Mouse (Mus musculus): ENCODE data around the gene Asna1.

GRCm38 (mm10) chr8:85071514-85072281 is 46.6 kb upstream of the Asna1 start, which contains the start of gene Dhps:
- no peak for TF ChIP-seq CTCF (conservative IDR thresholded peaks at IDR 0.05; ENCODE audit: low read length)
- no peak for TF ChIP-seq NANOG (IDR thresholded peaks at IDR 0.05; ENCODE audit: borderline replicate concordance, low read length)
